Mouse (Mus musculus) bone marrow, adult 2 months (tissue): ENCODE measurements around the gene B3gnt3.
A peak's percentile ranks its signal among the peaks of the same experiment; 100 is the strongest.
"Not testable (repeated sequence)": the region's sequence is repeated elsewhere in the genome, so short reads cannot be mapped to it uniquely, and the experiment has no call there.

Experiments
- CTCF ChIP-seq: fragments of 200-500 bp; IDR thresholded peaks from 2 replicates; pipeline ENCODE4 v1.5.1; 2011; ENCODE audit warnings: low read length, control low read depth; ENCODE audit not compliant: control insufficient read depth, insufficient read depth
- POLR2A ChIP-seq: fragments of 200-500 bp; IDR thresholded peaks from 2 replicates; pipeline ENCODE4 v1.6.1; 2011; ENCODE audit warnings: low read depth, mild to moderate bottlenecking, control low read depth, low read length, borderline replicate concordance; ENCODE audit not compliant: control insufficient read depth

DNA sequence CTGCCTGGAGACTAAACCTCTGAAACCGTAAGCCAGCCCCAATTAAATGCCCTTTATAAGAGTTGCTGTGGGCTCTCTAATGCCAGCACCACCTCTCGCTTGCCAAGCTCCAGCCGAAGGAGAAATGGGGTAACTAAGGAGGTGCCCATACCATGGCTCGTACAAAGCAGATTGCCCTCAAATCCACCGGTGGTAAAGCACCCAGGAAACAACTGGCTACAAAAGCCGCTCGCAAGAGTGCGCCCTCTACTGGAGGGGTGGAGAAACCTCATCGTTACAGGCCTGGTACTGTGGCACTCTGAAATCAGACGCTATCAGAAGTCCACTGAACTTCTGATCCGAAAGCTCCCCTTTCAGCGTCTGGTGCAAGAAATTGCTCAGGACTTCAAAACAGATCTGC lies 6.1 kb downstream of the B3gnt3 start:
- peak; percentile 43; the same call in 1 of the 2 replicates for TF ChIP-seq CTCF
- not testable (repeated sequence) for TF ChIP-seq POLR2A
